8 mouse cellular contexts compared by ENCODE assay signal in the genomic region with DNA sequence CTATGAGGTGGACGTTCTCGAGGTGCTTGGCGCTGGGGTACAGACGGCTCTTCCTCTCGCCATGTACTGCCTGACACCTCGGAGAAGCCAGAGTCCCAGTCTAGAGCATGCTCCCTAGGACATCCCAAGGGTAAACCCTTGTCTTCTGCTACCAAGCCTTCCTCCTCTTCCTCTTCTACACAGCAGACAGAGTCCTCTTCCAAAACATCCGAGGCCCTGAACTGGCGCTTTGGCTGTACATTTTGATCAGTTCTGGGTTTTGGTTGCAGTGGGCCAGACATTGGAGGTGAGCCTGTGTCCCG. TPM values are rescaled to one million over a fixed set of nuclear protein-coding genes. Genes with fewer than 3 reads are reported as not detected.
DNase-seq lines count a peak whose midpoint lies in the region; ATAC-seq and TF ChIP-seq lines count a peak whose summit lies in the region.

No protein-coding gene starts in this region.

- TF ChIP-seq POLR2A in cortical plate, adult 2 months (IDR thresholded peaks at IDR 0.05; ENCODE audit: extremely low read depth, insufficient read depth, low read length), result no peak

- H3K4me1 ChIP-seq in heart, embryonic 12.5 days (replicated peaks), result peaks cover 54% of the 10 kb centered on the region
- H3K4me1 ChIP-seq in cortical plate, adult 2 months (ENCODE audit: control insufficient read depth, insufficient read depth, low read length), result peaks cover 8% of the 10 kb centered on the region
- peaks cover 41% of the 10 kb centered on the region for H3K4me1 ChIP-seq in hindbrain, embryonic 12.5 days
- peaks cover 37% of the 10 kb centered on the region for H3K4me1 ChIP-seq in midbrain, embryonic 12.5 days

- TF ChIP-seq CTCF in cortical plate, adult 2 months (IDR thresholded peaks at IDR 0.05; ENCODE audit: extremely low read depth, insufficient read depth, low read length), result no peak

- 39% methylated on average over 9 of the region's 9 CpGs for WGBS in heart, embryonic 12.5 days
- 53% methylated on average over 9 of the region's 9 CpGs for WGBS in hindbrain, embryonic 12.5 days
- WGBS in midbrain, embryonic 12.5 days, result 65% methylated on average over 9 of the region's 9 CpGs

- peak overlapping the region; percentile 100 for H3K27ac ChIP-seq in heart, embryonic 12.5 days (ENCODE audit: poor library complexity, severe bottlenecking)
- peak overlapping the region; percentile 97; the same call in 1 of the 2 replicates for H3K27ac ChIP-seq in cortical plate, adult 2 months (ENCODE audit: insufficient read depth, low read length)
- H3K27ac ChIP-seq in hindbrain, embryonic 12.5 days, result peak overlapping the region; percentile 82
- no peak overlapping the region for H3K27ac ChIP-seq in midbrain, embryonic 12.5 days (replicated peaks)

- peak overlapping the region; percentile 78 for H3K4me2 ChIP-seq in heart, embryonic 12.5 days
- H3K4me2 ChIP-seq in hindbrain, embryonic 12.5 days (replicated peaks), result peak overlapping the region; percentile 84
- peak overlapping the region; percentile 90 for H3K4me2 ChIP-seq in midbrain, embryonic 12.5 days (replicated peaks)

- intact Hi-C loops in heart, postnatal 14 days (cut with DNase I), result no loop called here

- DNase-seq in heart, postnatal 14 days, result no peak
- DNase-seq in adrenal gland, postnatal 36 days, result no peak
- no peak for DNase-seq in frontal cortex, postnatal 14 days (ENCODE audit: low spot score in 2 of 2)
- DNase-seq in cerebellum, adult 18-20 months, result no peak

- H3K9me3 ChIP-seq in heart, embryonic 12.5 days (replicated peaks), result no peaks in the 10 kb centered on the region
- H3K9me3 ChIP-seq in hindbrain, embryonic 12.5 days (replicated peaks), result no peaks in the 10 kb centered on the region
- no peaks in the 10 kb centered on the region for H3K9me3 ChIP-seq in midbrain, embryonic 12.5 days

- H3K36me3 ChIP-seq in heart, embryonic 12.5 days, result peaks cover 13% of the 10 kb centered on the region
- no peaks in the 10 kb centered on the region for H3K36me3 ChIP-seq in hindbrain, embryonic 12.5 days
- no peaks in the 10 kb centered on the region for H3K36me3 ChIP-seq in midbrain, embryonic 12.5 days

- peak overlapping the region; percentile 78 for H3K4me3 ChIP-seq in heart, embryonic 12.5 days
- H3K4me3 ChIP-seq in cortical plate, adult 2 months (ENCODE audit: insufficient read depth, low read length), result peak overlapping the region; percentile 41
- H3K4me3 ChIP-seq in hindbrain, embryonic 12.5 days, result peak overlapping the region; percentile 62
- peak overlapping the region; percentile 68 for H3K4me3 ChIP-seq in midbrain, embryonic 12.5 days

- ATAC-seq in heart, embryonic 12.5 days (ENCODE audit: insufficient number of reproducible peaks, low FRiP score), result no peak
- ATAC-seq in hindbrain, embryonic 12.5 days (ENCODE audit: low FRiP score), result no peak
- no peak for ATAC-seq in midbrain, embryonic 12.5 days (ENCODE audit: low FRiP score, low read depth)

- peak overlapping the region; percentile 84 for H3K9ac ChIP-seq in heart, embryonic 12.5 days
- peak overlapping the region; percentile 68 for H3K9ac ChIP-seq in hindbrain, embryonic 12.5 days
- H3K9ac ChIP-seq in midbrain, embryonic 12.5 days (replicated peaks), result peak overlapping the region; percentile 21; the same call in 1 of the 2 replicates

- no peaks in the 10 kb centered on the region for H3K27me3 ChIP-seq in heart, embryonic 12.5 days (replicated peaks)
- peaks cover 24% of the 10 kb centered on the region for H3K27me3 ChIP-seq in hindbrain, embryonic 12.5 days
- peaks cover 34% of the 10 kb centered on the region for H3K27me3 ChIP-seq in midbrain, embryonic 12.5 days

RNA-seq across cellular contexts. Expression of a gene that starts 1.0 kb away (rescaled TPM):
- polyA plus RNA-seq in heart, embryonic 12.5 days (2016; fragmentation: Nextera tagmentation; extraction: Ambion mirVana), result 41.9 and 43.9 TPM in 2 replicates
- total RNA-seq in heart, postnatal 14 days (2021), result 10 to 100 TPM; 11.1 to 12.7 TPM
- 4.8 and 7.4 TPM in 2 replicates for polyA plus RNA-seq in cortical plate, adult 2 months (2012; rRNA removed)
- polyA plus RNA-seq in hindbrain, embryonic 12.5 days (2016; fragmentation: Nextera tagmentation; extraction: Ambion mirVana), result 51.0 and 52.6 TPM in 2 replicates
- 16.1 and 24.6 TPM in 2 replicates for polyA plus RNA-seq in midbrain, embryonic 12.5 days (2016; fragmentation: Nextera tagmentation; extraction: Ambion mirVana)
- 1 to 10 TPM; 4.0 to 5.7 TPM for total RNA-seq in adrenal gland, postnatal 36 days (2021)

RNA-seq across cellular contexts. Expression of a gene that starts 1.8 kb away (rescaled TPM):
- polyA plus RNA-seq in heart, embryonic 12.5 days (2016; fragmentation: Nextera tagmentation; extraction: Ambion mirVana), result 4.4 and 5.2 TPM in 2 replicates
- total RNA-seq in heart, postnatal 14 days (2021), result under 1 TPM; 0.61 to 0.65 TPM
- polyA plus RNA-seq in cortical plate, adult 2 months (2012; rRNA removed), result 0.15 and 0.35 TPM in 2 replicates
- polyA plus RNA-seq in hindbrain, embryonic 12.5 days (2016; fragmentation: Nextera tagmentation; extraction: Ambion mirVana), result 3.2 and 3.3 TPM in 2 replicates
- polyA plus RNA-seq in midbrain, embryonic 12.5 days (2016; fragmentation: Nextera tagmentation; extraction: Ambion mirVana), result 1.8 and 2.2 TPM in 2 replicates
- under 1 TPM; 0.33 to 0.40 TPM for total RNA-seq in adrenal gland, postnatal 36 days (2021)

RNA-seq across cellular contexts. Expression of a gene that starts 7.6 kb away (rescaled TPM):
- 6.8 and 11.4 TPM in 2 replicates for polyA plus RNA-seq in heart, embryonic 12.5 days (2016; fragmentation: Nextera tagmentation; extraction: Ambion mirVana)
- total RNA-seq in heart, postnatal 14 days (2021), result 1 to 10 TPM; 2.4 to 2.7 TPM
- polyA plus RNA-seq in cortical plate, adult 2 months (2012; rRNA removed), result 1.9 and 4.2 TPM in 2 replicates
- 5.5 and 5.7 TPM in 2 replicates for polyA plus RNA-seq in hindbrain, embryonic 12.5 days (2016; fragmentation: Nextera tagmentation; extraction: Ambion mirVana)
- 2.6 TPM in 2 replicates for polyA plus RNA-seq in midbrain, embryonic 12.5 days (2016; fragmentation: Nextera tagmentation; extraction: Ambion mirVana)
- total RNA-seq in adrenal gland, postnatal 36 days (2021), result 1 to 10 TPM in 1 of 2 experiments, under 1 TPM in 1; 0.26 to 2.1 TPM

RNA-seq across cellular contexts. Expression of a gene that starts 9.4 kb away (rescaled TPM):
- 42.9 and 45.7 TPM in 2 replicates for polyA plus RNA-seq in heart, embryonic 12.5 days (2016; fragmentation: Nextera tagmentation; extraction: Ambion mirVana)
- 10 to 100 TPM; 13.8 to 19.6 TPM for total RNA-seq in heart, postnatal 14 days (2021)
- 13.5 and 14.9 TPM in 2 replicates for polyA plus RNA-seq in cortical plate, adult 2 months (2012; rRNA removed)
- 11.5 and 12.7 TPM in 2 replicates for polyA plus RNA-seq in hindbrain, embryonic 12.5 days (2016; fragmentation: Nextera tagmentation; extraction: Ambion mirVana)
- 5.5 and 8.1 TPM in 2 replicates for polyA plus RNA-seq in midbrain, embryonic 12.5 days (2016; fragmentation: Nextera tagmentation; extraction: Ambion mirVana)
- total RNA-seq in adrenal gland, postnatal 36 days (2021), result 10 to 100 TPM; 15.8 to 21.3 TPM

RNA-seq across cellular contexts. Expression of a gene that starts 11.4 kb away (rescaled TPM):
- polyA plus RNA-seq in heart, embryonic 12.5 days (2016; fragmentation: Nextera tagmentation; extraction: Ambion mirVana), result 1.5 TPM in 2 replicates
- under 1 TPM; 0.50 to 0.98 TPM for total RNA-seq in heart, postnatal 14 days (2021)
- polyA plus RNA-seq in cortical plate, adult 2 months (2012; rRNA removed), result 4.5 and 5.6 TPM in 2 replicates
- 0.13 TPM in 1 of 2 replicates, not detected in the other for polyA plus RNA-seq in hindbrain, embryonic 12.5 days (2016; fragmentation: Nextera tagmentation; extraction: Ambion mirVana)
- 0.98 TPM in 2 replicates for polyA plus RNA-seq in midbrain, embryonic 12.5 days (2016; fragmentation: Nextera tagmentation; extraction: Ambion mirVana)
- total RNA-seq in adrenal gland, postnatal 36 days (2021), result 1 to 10 TPM; 1.1 to 1.7 TPM

Comparison
In these comparisons a context has a peak if more than half of its experiments do, and no peak if none do; other contexts are left out.
1. H3K9ac ChIP-seq: peak in every context shown above with its lines; median percentile 84 in heart, embryonic 12.5 days; 68 in hindbrain, embryonic 12.5 days; 21 in midbrain, embryonic 12.5 days.